Mouse (Mus musculus) liver, postnatal 0 days (tissue): ENCODE results near the gene Prl2c5.
"Not testable (repeated sequence)": the region's sequence is repeated elsewhere in the genome, so short reads cannot be mapped to it uniquely, and the experiment has no call there.

Experiments
- CTCF ChIP-seq: sonication (generic); IDR thresholded peaks from 2 replicates; pipeline ENCODE4 v1.5.1; 2016; ENCODE audit warnings: antibody characterized with exemption, low read depth
- EP300 ChIP-seq: IDR thresholded peaks from 2 replicates; pipeline ENCODE4 v1.6.1; 2016; ENCODE audit warnings: antibody characterized with exemption, low read depth, mild to moderate bottlenecking

DNA sequence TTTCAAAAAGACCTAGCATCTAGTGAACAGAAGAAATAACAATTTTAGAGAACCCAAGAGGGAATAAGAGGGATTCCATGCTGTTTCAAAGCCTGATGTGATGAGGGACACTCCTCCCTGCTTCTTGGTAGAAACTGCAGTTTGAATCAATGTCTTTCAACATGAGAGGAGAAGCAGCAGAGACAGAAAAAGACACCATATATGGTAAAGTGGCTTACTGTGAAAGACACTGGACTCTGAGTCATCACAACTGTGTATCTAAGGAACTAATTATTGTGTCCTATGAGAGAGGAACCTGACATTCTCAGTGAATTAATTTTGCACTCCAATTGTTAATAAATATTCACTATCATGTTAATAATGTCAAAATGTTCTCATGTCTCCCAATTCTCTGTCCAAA is 28.7 kb downstream of the Prl2c5 start:
- not testable (repeated sequence) for TF ChIP-seq CTCF, EP300
